Mouse (Mus musculus) urinary bladder, postnatal 4 days (tissue): ENCODE data around the gene Ldlr.
"Not testable (repeated sequence)": the region's sequence is repeated elsewhere in the genome, so short reads cannot be mapped to it uniquely, and the experiment has no call there.

Experiments
- DNase-seq, 2 experiments: peaks; one replicate each; pipeline ENCODE4 v3.0.0; 2021 to 2022; ENCODE audit warnings: low spot score in 2 of 2

The Ldlr gene

DNA sequence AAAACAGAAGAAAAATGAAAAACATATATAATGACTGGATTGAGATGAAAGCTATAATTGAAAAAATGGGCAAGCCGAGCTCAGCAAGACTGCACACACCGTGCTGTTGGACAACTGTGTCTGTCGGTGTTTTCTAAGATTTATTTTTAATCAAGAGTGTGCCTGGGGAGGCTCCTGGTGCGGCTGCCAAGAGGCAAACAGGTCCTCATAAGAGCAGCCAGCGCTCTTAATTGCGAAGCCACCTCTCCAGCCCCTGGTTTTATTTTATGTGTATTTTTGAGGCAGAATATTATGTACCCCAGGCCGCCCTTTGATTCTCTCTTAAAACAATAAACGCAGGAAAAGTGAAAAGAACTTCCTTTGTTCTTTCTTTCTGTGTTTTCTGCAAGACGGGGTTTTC is 65.0 kb downstream of the Ldlr start:
- no peak for DNase-seq

DNA sequence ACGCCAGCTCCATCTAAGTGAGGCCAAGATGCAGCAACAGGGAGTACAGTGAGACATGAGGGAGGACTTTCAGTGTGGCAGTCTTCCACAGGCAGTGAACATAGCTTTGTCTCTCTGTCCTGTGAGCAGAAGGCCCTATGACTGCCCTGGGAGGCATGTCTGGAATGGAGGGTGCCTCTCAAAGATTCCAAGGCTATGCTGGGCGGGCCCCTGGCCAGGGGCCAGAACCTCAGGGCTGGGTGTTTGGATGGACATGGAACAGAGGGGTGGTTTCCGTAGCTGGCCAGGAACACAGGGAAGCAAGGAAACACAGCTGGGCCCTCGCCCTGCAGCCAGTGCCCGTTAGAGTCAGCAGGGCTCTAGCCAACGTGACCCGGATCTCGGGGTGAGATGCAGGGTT is 68.6 kb downstream of the Ldlr start:
- DNase-seq, result peak in 1 of 2 experiments; percentile 68

DNA sequence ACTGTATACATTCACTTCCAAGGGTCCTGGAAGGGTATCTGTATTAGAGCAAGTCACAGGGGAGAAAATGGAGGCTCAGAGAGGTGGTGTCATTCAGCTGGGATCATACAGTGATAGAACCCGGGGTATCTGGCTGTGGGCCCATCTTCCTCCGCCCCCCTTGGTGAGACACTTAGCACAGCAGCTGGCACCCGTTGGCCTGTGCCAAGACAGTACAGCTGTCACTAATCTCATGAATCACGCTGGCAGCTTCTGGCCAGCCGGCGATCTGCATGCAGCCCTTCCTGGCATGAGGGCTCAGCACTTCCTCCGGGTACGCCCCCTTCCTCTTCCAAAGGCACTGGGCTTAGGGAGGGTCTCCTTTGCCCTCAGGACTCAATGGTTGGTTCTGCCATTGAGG is 69.4 kb downstream of the Ldlr start:
- no peak for DNase-seq

DNA sequence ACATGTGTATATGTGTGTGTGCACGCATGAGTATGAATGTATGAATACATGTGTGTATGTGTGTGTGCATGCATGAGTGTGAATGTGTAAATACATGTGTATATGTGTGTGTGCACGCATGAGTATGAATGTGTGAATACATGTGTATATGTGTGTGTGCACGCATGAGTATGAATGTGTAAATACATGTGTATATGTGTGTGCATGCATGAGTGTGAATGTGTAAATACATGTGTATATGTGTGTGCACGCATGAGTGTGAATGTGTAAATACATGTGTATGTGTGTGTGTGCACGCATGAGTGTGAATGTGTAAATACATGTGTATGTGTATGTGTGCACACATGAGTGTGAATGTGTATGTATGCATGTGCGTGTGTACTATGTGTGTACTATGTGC is 70.2 kb downstream of the Ldlr start:
- DNase-seq, result not testable (repeated sequence)

DNA sequence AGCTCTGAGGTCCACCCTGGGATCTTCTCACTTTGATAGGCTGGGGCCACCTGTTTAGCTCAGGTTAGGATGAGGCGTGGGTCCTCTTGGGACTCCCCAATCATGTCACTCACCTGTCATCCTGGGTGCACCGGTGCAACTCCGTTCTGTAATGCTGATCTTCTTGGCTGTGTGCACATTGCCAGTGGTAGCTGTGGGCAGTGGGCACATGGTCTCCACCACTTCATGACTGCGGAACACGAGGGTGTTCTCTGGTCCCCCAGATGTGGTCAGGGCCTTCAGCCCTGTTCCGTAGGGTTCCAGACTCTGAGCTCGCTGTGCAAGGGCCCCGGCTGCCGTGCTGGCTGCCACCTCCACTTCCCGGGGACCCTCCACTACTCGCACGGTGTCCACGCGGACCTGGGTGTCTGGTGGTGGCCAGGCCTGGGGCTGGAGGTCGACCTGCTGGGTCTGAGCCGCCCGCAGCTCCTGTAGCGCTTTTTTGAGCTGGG is 71.1 kb downstream of the Ldlr start:
- no peak for DNase-seq

DNA sequence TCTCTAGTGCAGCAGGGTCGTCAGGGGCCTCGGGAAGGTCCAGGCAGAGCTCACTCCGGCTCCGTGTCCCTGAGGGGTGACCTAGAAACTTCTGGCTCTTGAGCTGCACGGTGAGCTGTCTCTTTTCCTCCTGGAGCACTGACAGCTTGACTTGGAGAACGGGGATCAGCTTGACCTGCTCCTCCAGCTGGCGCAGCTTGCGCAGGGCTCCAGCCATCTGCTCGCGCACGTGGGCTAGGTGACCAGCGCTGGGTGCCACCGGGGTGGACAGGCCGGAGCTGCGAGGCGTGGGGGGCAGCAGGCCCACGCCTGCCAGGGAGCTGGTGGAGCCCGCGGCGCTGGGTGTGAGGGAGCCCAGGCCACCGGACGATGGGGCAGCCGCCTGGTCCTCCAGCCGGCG is 71.6 kb downstream of the Ldlr start:
- no peak for DNase-seq

DNA sequence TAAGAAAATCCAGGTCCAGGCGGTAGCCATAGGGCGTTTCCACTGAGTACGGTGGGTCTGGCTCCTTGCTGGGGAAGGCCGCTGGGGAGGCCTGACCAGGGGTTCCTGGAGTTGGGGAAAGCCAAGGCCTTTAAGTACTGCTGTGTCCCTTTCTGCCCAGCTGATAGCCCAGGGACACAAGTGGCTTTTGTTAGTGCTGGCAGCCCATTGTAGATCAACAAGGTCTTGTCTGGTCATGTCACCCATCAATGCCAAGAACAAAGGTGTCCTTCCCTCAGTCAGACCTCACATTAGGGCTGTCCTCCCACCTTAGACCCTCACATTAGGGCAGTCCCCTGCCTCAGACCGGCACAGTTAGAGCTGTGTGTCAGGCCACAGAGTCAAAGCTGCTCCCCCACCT is 72.3 kb downstream of the Ldlr start:
- DNase-seq, result no peak

DNA sequence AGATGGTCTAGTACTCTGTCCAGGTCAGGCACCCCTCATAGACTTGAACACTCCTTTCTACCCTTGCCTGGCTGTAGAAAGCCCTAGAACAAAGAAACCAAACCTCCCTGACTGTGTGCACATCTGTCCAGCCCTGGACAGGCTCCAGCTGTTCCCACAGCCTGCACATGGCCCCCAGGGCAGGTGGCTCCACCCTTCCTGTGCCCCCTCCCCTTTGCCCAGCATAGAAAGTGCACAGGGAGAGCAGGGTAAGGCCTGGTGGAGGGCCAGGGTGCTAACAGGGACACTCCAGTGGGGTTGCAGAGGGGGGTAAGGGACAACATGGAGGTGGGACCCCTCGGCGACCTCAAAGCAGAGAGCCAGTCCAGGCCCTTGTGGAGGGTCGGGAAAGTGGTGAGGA is 73.0 kb downstream of the Ldlr start:
- DNase-seq, result no peak

DNA sequence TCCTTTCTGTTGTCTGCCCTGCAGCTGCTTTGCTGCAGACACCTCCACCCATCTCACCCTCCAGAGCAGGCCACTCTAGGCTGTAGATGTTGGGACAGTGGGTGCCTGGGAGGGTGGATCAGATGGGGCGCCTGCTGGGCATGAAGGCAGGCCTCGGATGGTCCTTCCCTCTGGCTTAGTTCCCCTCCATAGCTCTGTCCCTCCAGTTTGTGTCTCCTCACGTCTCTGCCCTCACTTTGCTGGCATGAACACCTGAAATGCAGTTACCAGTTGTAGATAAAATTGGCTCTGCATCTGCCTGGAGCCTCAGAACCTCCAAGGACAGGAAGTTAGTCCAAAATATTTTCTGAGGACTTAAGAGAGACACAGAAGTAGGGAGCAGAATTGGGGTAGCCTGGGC is 73.6 kb downstream of the Ldlr start:
- no peak for DNase-seq

DNA sequence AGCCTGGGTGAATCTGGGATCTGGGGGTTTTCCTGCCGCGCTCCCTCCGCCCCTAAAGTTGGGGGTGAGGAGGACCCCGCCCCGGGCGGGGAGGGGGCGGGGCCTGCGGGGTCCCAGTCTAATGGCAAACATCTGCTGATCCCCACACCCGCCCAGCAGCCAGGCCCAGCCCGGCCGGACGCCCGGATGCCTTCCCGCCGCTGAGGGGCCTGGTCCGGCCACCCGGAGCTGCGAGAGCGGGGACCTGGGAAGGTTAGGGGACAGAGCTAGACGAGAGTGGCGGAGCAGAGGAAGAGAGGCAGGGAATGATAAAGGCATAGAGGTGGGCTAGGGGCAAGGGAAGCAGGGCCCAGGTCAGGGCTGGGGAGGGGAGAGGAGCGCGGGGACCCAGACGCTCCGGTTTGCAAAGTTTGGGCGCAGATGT is 74.7 kb downstream of the Ldlr start:
- DNase-seq, result peak; percentile 75 to 80

DNA sequence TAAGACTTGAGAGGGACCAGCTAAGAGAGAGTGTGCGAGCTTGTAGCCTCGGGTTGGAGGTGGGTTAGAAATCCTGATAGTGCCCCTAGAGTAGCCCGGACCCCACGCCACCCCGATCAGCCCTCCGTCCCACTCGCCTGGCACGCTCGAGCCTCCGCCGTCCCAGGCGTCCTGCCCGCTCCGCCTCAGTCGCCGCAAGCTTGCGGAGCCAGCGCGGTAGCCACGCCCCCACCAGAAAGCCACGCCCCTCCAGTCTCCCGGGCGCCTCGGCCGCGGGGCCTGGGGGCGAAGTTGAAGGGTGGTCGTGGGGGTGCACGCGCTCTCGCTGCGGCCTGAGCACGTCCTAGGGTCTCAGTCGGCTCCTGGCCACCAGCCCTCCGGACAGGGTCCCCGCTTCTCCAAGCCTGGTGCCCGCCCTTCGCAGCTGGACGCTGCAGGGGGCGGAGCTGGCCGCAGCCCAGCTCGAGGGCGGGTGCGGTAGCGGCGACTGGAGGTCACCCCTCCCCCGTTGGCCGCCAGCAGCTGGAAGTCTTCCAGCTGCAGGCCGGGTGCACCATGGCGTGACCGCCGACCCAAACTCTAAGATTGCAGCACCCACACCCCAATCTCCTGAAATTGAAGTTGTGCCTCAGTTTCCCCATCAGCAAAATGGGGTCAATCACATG is 75.2 kb downstream of the Ldlr start, which contains the start of gene Kank2:
Gene Kank2, minus strand, starts transcription at position 400 of the 665 bp plus-strand sequence.
- DNase-seq, result peak; percentile 86 to 93

DNA sequence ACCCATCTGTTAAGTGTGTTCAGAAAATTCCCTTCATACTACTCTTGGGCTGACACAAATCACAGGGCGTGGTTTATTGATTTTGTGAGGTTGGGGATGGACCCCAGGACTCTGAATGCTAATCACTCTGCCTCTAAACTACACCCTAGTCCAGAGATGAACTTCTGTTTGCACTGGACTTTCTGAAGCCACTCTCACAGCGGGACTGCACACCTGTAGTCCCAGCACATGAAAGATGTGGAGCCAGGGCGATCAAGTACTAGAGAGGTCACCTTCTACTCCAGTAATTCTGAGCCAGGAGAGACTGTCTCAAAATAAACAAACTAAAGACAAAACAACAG is 75.7 kb downstream of the Ldlr start:
- DNase-seq, result no peak
